ENCODE assay signal across 14 mouse cellular contexts in genomic region chr9:118384610-118385009, GRCm38 (mm10).
"Had no signal": no experiment of that assay in that cellular context is flagged by ENCODE, and none has a peak within 500 bp of the region (broad histone marks: within the 10 kb centered on the region; RNA-seq: fewer than 3 reads in every experiment).

No protein-coding gene starts in this region.

- H3K36me3 ChIP-seq: midbrain, embryonic 10.5 days; midbrain, embryonic 12.5 days; neural tube, embryonic 12.5 days; stomach, embryonic 15.5 days had no signal

- H3K9ac ChIP-seq: lung, embryonic 14.5 days; midbrain, embryonic 12.5 days; neural tube, embryonic 12.5 days; stomach, embryonic 15.5 days had no signal

- H3K4me2 ChIP-seq: lung, embryonic 14.5 days; midbrain, embryonic 12.5 days; neural tube, embryonic 12.5 days; stomach, embryonic 15.5 days had no signal

- H3K27ac ChIP-seq: midbrain, embryonic 10.5 days; midbrain, embryonic 12.5 days; neural tube, embryonic 12.5 days; stomach, embryonic 15.5 days; stomach, postnatal 0 days had no signal

- H3K4me3 ChIP-seq: midbrain, embryonic 10.5 days; midbrain, embryonic 12.5 days; neural tube, embryonic 12.5 days; stomach, embryonic 15.5 days had no signal

- H3K9me3 ChIP-seq: midbrain, embryonic 10.5 days; midbrain, embryonic 12.5 days; neural tube, embryonic 12.5 days; stomach, embryonic 15.5 days had no signal

- H3K27me3 ChIP-seq: stomach, embryonic 15.5 days had no signal

- H3K4me1 ChIP-seq: midbrain, embryonic 12.5 days; neural tube, embryonic 12.5 days had no signal

- DNase-seq: lung, adult 18-20 months; lung, embryonic 14.5 days; lung, postnatal 10 days; lung, postnatal 4 days; midbrain, embryonic 14.5 days; right cerebral cortex, postnatal 14 days; thymus, adult 2 months; thymus, postnatal 25 days; thymus, postnatal 4 days had no signal
